Mouse (Mus musculus): ENCODE measurements around the gene Caskin1.

GRCm38 (mm10) chr17:24477053-24477984 is 11.1 kb upstream of the Caskin1 start:
- no peak for TF ChIP-seq CTCF (IDR thresholded peaks at IDR 0.05; ENCODE audit: insufficient read depth, low read length)
- TF ChIP-seq POLR2A (IDR thresholded peaks at IDR 0.05; ENCODE audit: borderline replicate concordance, extremely low read depth, low read depth, low read length) = no peak

All from lung, adult 2 months (tissue).